ENCODE assay signal across 8 mouse cellular contexts in genomic region chr7:101663514-101664159, GRCm38 (mm10). TPM values are rescaled to one million over a fixed set of nuclear protein-coding genes. Genes with fewer than 3 reads are reported as not detected.
DNase-seq lines count a peak whose midpoint lies in the region; ATAC-seq lines count a peak whose summit lies in the region.

Gene Clpb, plus strand, starts transcription at chr7:101663633.

- intact Hi-C loops in gastrocnemius, postnatal 14 days (cut with DNase I; ENCODE audit: low total_unique reads) = no loop called here
- intact Hi-C loops in left cerebral cortex, postnatal 10 days (cut with DNase I) = no loop called here

- peak; percentile 97 for ATAC-seq in inflammation-experienced regulatory T-cells, adult 6 months
- peak; percentile 97 for ATAC-seq in megakaryocyte-erythroid progenitor cell, adult 5-6 weeks (replicated peaks; ENCODE audit: low FRiP score, low TSS enrichment, poor library complexity, severe bottlenecking)

- peak; percentile 95 to 97 for DNase-seq in adrenal gland, adult (ENCODE audit: inconsistent age in 2 of 2, low spot score in 1 of 2)
- peak; percentile 98 for DNase-seq in embryo, embryonic 10.5 days (ENCODE audit: low spot score)
- DNase-seq in gastrocnemius, postnatal 14 days = peak; percentile 91
- peak; percentile 93 to 95 for DNase-seq in left cerebral cortex, postnatal 10 days (ENCODE audit: extremely low spot score in 1 of 2, low spot score in 2 of 2)
- DNase-seq in right cerebral cortex, postnatal 25 days = peak; percentile 93
- DNase-seq in urinary bladder, postnatal 4 days (ENCODE audit: low spot score in 2 of 2) = peak; percentile 87

RNA-seq across cellular contexts. Expression of gene Clpb, which starts in this region (rescaled TPM):
- total RNA-seq in gastrocnemius, postnatal 14 days (2021) = 10 to 100 TPM; 37.3 to 39.2 TPM
- polyA plus RNA-seq in inflammation-experienced regulatory T-cells, adult 6 months (2017; shearing (Covaris generic)) = 10 to 100 TPM in 2 of 3 experiments, 1 to 10 TPM in 1; 9.1 to 12.4 (median 10.7) TPM
- 10 to 100 TPM; 43.9 to 44.9 TPM for total RNA-seq in left cerebral cortex, postnatal 10 days (2021)
- 28.3 and 41.2 TPM in 2 replicates for total RNA-seq in megakaryocyte-erythroid progenitor cell, adult 5-6 weeks (2014; fragmentation: Nextera tagmentation)
- 25.5 and 26.2 TPM in 2 replicates for total RNA-seq in megakaryocyte-erythroid progenitor cell, adult 5-6 weeks (2017)

Comparison
In these comparisons a context has a peak if more than half of its experiments do, and no peak if none do; other contexts are left out.
1. Peak in every context shown above with its lines: DNase-seq and ATAC-seq.